Mouse (Mus musculus): ENCODE data around the gene Tgfb3.

Gene Tgfb3

DNA sequence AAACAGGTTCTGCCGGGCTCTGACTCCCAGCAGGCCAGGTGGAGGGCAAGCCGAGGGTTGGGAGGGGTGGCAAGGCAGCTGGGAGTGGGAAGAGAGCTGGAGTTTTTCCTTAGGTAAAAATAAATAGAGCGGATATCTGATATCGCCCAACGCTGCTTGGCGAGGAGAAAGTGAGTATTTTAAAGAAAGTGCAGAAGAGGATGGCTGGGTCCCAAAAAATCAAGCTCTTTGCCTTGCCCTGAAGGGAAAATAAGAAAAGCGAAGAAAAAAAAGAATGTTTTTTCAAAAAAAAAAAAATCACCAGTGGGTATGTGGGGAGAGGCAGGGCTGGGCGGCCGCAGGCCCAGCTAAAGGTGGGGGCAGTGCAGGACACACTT lies 677 bp downstream of the Tgfb3 start:
- no peak for DNase-seq (ENCODE audit: low spot score)

DNA sequence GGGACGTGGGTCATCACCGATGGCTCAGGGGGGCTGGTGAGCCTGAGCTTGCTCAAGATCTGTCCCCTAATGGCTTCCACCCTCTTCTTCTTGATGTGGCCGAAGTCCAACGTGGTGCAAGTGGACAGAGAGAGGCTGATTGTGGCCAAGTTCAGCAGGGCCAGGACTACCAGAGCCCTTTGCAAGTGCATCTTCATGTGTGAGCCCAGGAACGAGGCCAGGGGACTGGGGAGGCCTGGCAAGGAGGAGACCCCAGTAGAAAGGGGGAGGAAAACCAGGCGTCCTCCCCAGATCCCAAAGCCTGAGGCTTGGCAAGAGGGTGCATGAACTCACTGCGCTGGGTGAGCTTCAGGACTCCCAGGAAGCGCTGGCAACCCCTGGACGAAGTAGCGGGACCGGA lies 1.1 kb downstream of the Tgfb3 start:
- DNase-seq (ENCODE audit: low spot score), result no peak

GRCm38 (mm10) chr12:86077322-86077721 lies 1.5 kb downstream of the Tgfb3 start:
- DNase-seq (ENCODE audit: low spot score), result no peak

DNA sequence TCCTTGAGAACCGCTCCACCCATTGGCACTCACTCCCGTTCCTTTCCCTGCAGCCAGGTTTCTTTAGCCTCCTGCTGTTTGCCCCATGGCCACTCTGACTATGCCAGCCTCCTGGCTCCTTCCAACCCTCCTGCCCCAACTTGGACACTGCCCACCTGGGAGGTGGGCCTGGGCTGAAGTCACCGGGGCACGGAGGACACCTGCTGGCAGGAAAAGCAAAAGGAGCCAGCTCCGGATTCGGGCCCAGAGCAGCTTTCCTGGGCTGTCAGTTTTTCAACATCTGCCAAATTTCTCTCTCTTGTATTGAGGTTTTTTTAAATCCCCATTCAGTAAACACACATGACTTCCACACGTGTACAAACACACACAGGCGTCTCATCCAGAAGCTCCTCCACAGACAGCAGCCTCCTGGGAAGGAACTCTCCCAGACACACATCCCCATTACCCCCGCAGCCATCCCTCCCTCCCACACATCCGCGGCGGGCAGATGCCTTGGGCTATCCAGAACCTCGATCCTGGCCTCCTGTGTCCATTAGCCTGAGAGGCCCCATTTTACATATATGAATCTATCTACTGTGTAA lies 2.4 kb downstream of the Tgfb3 start:
- no peak for DNase-seq (ENCODE audit: low spot score)

DNA sequence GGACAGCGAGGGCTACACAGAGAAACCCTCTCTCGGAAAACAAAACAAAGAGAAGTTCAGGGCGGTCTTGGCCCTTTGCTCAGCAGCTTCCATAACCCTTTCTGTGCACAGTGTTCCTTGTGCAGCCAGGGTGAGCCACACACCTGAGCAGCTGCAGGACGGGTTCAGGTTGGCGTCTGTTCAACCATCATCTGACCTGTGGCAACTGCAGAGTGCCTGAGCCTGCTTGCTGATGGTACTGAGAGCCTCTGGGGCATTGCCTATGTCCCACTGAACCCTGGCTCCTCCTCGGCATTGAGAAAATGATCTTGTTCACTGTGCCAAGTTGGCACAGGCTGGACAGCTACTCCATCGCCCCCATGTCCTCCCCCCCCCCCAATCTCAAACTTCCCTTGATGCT lies 3.5 kb downstream of the Tgfb3 start:
- no peak for DNase-seq (ENCODE audit: low spot score)

DNA sequence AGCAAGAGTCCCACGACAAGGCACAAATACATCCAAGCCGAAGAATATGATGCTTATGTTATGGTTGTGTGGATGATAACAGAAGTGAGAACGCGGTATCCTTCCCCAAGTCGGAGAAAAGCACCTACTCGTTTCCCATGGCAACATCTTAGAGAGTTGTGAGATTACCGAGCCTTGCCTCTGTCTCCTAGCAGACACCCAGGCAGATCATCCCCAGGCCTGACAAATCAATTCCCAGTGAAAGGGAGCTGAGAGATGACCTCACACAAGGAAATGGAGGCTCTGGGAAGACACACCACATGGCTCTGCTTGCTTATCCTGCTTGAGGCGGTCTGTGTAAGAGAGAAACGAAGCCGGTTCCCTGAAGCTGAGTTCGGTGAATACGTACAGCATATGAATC lies 4.2 kb downstream of the Tgfb3 start:
- no peak for DNase-seq (ENCODE audit: low spot score)

- no peak for DNase-seq (ENCODE audit: low spot score)
These were observed 7.4 kb downstream of the Tgfb3 start for GRCm38 (mm10) chr12:86071432-86071831.

GRCm38 (mm10) chr12:86064796-86065195 lies 14.0 kb downstream of the Tgfb3 start:
- no peak for DNase-seq (ENCODE audit: low spot score)

GRCm38 (mm10) chr12:86059341-86059740 lies 19.5 kb downstream of the Tgfb3 start:
- DNase-seq (ENCODE audit: low spot score), result no peak

DNA sequence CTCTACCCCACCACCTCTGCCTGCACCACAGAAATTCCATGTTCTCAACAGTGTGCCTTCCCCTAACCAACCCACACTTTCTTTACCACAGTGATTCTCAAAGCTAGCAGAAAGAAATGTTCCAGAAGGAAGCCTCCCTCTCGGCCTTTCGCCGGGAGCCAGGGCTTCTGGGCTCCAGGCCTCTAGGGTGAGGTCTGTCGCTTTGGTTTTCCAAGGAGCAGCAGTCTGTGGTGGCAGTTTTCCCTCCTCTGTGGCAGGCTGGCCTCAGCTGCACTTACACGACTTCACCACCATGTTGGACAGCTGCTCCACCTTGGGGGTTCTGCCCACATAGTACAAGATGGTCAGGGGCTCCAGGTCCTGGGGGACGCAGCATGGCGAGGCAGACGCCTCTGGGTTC lies 21.3 kb downstream of the Tgfb3 start:
- no peak for DNase-seq (ENCODE audit: low spot score)

- no peak for DNase-seq (ENCODE audit: low spot score)
These were observed 21.9 kb downstream of the Tgfb3 start for GRCm38 (mm10) chr12:86056976-86057375.

DNA sequence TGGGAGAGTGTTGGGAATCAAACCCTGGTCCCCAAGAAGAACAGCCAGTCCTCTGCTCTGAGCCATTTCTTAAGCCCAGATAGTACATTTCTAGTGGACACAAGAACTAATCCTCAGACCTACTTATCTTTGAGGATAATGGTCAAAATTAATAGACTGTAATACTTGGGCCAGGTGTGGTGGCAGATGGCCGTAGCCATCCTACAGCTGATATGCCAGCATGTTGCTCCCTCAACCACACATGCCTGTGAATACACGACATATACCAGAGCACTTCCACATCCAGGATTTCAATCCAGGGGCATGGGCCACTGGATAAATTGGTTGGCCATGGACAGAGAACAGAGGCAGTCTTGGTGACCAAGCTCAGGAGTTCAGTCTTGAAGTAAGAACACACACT lies 23.5 kb downstream of the Tgfb3 start:
- no peak for DNase-seq (ENCODE audit: low spot score)

DNA sequence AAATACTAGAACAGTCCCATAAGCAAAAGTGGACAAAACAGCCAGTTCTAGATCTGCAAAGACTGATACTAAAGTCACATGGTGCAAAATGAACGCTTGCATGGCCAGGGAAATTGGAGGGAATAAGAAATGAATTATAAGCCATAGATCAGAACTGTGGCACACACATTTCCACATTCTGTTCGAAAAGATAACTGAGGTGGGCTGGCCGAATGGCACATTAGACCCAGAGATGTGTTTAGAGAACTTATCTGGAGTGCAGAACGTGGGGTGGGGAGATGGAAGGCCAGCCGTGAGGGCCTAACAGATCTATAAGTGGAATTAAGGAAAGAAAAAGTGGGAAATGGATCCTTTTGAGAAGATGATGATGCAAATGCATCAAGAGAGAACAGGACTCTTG lies 27.4 kb downstream of the Tgfb3 start:
- DNase-seq (ENCODE audit: low spot score), result no peak

- no peak for DNase-seq (ENCODE audit: low spot score)
These were observed 29.0 kb downstream of the Tgfb3 start for GRCm38 (mm10) chr12:86049813-86050212.

DNA sequence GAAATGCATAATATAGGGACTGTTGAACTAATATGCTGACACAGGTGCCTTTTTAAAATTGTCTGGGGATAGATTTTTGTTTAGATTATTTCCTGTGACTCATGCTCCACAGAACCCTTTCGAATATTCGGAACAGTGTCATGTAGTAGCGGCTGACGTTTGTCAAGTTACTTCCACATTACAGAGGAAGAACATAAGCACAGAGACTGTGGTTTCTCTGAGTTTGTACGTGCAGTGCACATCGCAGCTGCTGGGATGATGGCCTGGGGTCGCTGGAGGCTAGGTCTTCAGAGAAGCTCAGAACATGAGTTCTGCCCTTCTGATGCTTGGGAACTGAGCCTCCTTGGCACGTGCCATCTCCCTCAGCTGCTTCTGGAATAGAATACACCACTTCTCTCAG lies 31.5 kb downstream of the Tgfb3 start:
- DNase-seq (ENCODE audit: low spot score), result no peak

- no peak for DNase-seq (ENCODE audit: low spot score)
These were observed 32.1 kb downstream of the Tgfb3 start for GRCm38 (mm10) chr12:86046776-86047175.

DNA sequence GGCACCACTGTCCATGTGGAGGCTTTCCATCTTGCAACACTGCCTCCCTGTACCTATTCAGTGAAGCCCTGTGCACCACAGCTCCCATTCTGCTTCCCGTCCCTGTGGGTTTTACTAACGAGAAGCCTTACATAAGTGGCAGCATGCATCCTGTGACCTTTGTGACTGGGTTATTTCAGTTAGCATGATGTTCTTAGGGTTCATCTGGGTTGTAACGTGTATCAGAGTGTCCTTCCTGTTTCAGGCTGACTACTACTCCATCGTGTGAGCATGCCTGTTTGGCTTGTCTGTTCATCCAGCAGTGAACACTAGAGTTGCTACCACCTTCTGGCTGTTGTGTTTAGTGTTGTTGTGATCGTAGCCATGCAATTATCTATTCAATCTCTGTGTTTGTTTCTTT lies 32.7 kb downstream of the Tgfb3 start:
- DNase-seq (ENCODE audit: low spot score), result no peak

DNA sequence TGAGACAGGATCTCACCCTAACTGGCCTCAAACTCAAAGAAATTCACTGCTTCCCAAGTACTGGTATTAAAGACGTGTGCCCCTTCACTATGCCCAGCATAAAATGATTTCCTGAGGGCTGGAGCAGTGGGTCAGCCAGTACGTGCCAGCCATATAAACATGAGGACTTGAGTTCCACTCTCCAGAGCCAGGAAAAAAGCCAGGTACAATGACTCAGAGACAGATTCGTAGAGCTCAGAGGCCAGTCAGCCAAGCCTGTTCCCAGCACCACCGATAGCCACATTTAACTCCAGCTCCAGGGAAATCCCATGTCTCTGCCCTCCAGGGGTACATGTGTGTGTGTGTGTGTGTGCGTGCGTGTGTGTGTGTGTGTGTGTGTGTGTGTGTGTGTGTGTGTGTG lies 39.1 kb downstream of the Tgfb3 start:
- DNase-seq (ENCODE audit: low spot score), result no peak

- no peak for DNase-seq (ENCODE audit: low spot score)
These were observed 39.8 kb downstream of the Tgfb3 start for GRCm38 (mm10) chr12:86039078-86039477.

- DNase-seq (ENCODE audit: low spot score), result no peak
These were observed 41.5 kb downstream of the Tgfb3 start for GRCm38 (mm10) chr12:86037235-86037921.

DNA sequence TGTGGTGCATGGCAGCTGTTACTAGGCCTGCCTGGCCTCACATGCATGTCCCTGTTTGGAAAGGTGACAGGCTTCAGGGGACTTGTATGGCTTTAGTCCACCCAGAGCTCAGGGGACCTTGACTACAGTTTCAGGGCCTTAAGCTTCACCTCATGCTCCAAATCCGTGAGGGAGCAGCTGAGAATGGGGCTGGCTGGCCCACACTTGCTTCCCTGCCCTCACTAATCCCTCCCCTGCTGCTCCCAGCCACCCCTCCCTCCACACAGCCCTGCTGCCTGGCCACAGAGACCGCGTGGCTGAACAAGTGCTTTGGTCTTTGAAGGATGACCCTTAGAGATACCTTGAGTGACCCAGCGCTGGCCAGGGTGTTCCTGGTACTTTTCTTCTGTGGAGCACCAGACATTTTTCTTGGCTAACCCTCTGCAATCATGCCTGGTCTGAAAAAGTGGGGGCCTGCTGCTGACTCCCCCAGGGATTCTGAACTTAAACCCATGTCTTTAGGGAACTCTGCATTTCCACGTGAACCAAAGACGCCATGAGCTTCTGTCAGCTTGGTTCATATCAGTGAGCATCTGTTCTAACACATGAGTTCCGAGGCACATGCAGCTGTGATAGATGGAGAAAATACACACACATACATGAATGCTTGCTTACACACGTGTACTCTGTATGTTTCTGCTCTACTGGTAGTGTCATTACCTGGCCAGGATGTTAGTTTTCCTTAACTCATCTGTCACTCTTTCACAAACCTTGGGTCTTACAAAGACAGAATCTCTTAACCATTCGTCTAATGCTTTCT lies 42.3 kb downstream of the Tgfb3 start:
- no peak for DNase-seq (ENCODE audit: low spot score)

DNA sequence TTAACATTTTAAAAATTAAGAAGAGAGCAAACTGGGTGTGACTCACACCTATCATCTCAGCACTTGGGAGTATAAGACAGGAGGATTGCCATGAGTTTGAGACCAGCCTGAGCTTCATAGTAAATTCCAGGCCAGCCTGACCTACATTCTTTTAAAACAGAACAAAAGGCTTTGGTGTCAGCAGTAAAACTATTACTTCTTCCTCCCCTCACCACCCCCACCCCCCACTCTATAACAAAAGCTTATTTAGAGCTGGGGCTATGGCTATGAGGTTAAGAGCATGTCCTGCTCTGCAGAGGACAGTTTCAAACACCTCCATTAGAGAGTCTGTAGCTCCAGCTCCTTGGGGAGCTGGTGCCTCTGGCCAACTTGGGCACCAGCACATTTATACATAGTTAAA lies 43.3 kb downstream of the Tgfb3 start:
- no peak for DNase-seq (ENCODE audit: low spot score)

GRCm38 (mm10) chr12:86030932-86031331 lies 47.9 kb downstream of the Tgfb3 start:
- no peak for DNase-seq (ENCODE audit: low spot score)

Measured in ovary, postnatal 14 days (tissue).